Mouse (Mus musculus): ENCODE data around the gene Zfp90.

Gene Zfp90

DNA sequence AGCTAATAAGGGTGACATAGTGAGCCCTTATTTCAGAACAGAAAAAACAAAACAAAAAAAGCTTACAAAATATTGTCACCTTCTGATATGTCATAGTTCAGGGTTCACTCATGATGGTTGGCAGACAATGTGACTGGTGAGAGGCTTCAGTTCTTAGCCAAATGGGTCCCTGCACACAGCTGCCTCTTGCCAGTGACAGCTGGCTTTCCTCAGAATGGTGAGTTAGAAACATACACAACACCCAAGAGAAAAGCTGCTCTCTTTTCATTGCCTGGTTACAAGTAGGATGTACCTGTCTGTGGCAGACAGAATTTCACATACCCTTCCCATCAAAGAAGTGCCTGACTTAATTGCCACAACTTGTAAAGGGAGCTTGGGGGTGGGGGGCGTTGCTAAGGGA, 18.5 kb downstream of the Zfp90 start:
- no peak for DNase-seq

DNA sequence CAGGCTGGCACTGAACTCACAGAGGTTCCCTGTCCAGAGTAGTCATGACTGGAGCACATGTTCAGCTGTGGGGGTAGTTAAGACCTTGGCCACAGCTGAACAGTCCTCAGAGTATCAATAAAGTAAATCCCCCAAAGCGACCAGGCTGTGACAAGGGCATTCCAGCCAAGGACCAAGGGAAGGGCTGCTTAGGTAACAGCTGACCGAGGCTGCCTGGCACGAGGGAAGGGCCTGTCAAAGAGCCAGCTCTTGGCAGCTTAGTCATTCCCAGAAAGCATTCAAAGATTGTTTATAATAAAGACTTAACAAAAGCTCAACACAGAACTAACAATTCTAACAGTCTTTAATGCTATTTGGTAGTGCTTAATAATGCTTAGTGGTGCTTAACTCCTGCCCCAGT, 22.7 kb downstream of the Zfp90 start:
- peak; percentile 32 to 43 for DNase-seq

DNA sequence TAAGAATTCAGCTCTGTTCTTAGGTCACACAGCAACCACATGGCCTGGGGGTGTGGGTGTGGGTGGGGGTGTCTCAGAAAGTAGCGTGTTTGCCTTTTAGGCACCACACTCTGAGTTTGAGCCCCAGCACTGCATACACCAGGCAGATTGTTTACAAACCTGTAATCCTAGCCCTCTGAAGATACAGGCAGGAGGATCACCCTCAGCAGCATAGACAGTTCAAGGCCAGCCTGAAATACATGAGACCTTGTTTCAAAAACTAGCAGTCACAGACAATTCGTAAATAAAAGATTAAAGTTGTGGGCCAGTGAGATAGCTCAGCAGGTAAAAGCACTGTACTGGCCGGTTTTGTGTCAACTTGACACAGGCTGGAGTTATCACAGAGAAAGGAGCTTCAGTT, 25.0 kb downstream of the Zfp90 start:
- DNase-seq, result no peak

- no peak for DNase-seq
Observed at GRCm38 (mm10) chr8:106442740-106443139, 27.6 kb downstream of the Zfp90 start.

GRCm38 (mm10) chr8:106451301-106452085, 36.4 kb downstream of the Zfp90 start:
- DNase-seq, result no peak

DNA sequence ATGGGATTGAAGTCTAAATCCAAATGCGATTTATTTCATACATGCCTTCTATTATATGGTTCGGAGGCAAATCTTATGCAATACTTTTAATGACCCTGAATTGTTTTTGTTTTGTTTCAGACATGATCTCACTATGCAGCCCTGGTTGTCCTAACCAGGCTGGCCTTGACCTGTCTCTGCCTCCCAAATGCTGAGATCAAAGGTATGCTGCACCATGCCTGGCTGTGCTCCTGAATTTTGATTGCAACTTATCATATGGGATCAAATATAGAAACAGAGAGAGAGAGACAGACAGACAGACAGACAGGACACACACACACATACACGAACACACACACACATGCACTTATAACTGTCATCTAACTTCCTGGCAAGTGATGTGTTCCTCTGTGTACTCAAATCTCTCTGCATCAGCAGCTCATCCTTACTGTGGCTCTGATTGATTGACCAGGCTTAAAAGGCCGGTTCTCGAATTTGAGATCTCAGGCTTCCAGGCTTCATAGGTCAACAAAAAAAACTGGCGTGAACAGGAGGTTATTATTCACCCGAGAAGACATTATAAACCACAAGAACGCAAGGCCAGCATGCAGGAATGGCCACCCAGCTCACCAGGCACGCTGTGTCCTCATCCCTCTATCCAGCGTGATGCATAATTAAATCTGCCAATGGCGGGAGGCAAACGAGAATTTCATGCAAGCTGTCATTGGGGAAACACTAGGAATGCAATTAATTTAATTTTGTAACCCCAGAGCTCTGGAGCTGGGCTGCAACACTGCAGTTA, 37.8 kb downstream of the Zfp90 start:
- DNase-seq, result no peak

DNA sequence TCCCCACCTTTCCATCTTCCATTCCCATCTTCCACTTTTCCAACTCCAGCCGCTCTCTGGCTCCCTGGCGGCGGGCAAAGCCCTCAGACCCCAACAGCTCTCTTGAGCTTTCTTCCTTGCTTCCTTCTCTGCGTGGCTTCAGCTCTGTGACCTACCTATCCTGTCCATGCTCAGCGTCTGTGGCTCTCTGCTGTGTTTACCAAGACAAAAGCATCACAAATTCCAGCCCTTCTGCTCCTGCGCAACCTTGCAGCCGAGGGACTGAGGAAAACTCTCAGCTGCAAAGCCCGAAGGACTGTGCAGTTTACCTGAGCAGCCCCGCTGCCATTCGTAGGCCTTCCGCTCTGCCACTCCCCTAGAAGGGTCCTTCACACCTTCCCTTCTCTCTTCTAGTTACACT, 38.9 kb downstream of the Zfp90 start:
- no peak for DNase-seq

GRCm38 (mm10) chr8:106462131-106462530, 47.0 kb downstream of the Zfp90 start:
- DNase-seq, result no peak

GRCm38 (mm10) chr8:106463795-106464194, 48.7 kb downstream of the Zfp90 start:
- DNase-seq, result no peak

DNA sequence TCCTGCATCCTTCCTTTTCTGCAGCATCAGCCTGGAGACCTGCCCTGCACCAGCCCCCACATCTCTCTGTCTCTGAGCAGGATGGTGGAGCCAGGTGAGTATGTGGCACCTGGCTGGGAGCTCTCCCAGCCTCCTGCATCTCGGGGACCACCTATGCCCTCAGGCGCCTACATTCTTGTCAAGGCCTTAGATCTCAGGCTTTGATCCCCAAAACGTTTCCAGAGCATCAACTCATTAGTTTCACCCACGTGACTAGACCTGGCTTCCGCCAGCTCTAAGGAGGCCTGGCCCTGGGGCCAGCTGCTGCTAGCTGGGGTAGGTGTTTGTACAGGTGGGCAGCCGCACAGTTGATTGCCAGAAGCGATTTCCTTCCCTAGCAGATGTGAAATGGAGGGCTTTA, 54.4 kb downstream of the Zfp90 start:
- DNase-seq, result no peak

DNA sequence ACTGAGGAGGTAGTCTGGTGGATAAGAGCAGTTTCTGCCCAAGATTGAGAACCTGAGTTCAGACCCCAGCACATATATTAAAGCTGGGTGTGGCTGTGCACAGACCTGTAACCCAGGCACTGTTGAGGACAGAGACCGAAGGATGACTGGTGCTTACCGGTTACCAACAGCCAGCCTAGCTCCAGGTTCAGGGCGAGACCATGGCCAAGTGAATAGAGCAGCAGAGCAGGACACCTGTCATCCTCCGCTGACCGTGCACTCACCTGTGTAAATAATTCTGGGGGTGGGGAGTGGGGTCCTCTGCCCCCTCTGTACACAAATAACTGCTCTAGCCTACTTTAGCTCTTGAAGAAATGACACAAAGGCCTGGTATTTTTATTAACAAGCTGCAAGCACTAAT, 58.9 kb downstream of the Zfp90 start:
- DNase-seq, result no peak
